ENCODE assay signal across 8 mouse cellular contexts in genomic region chr11:69366157-69366854, GRCm38 (mm10). TPM values are rescaled to one million over a fixed set of nuclear protein-coding genes. Genes with fewer than 3 reads are reported as not detected.
DNase-seq lines count a peak whose midpoint lies in the region; TF ChIP-seq lines count a peak whose summit lies in the region.

No protein-coding gene starts in this region.

- H3K4me3 ChIP-seq in cortical plate, adult 2 months (ENCODE audit: insufficient read depth, low read length), result peak overlapping the region; percentile 37
- H3K4me3 ChIP-seq in megakaryocyte, embryonic 14.5 days (replicated peaks), result peak overlapping the region; percentile 93

- H3K36me3 ChIP-seq in megakaryocyte, embryonic 14.5 days (replicated peaks; ENCODE audit: low read length), result no peaks in the 10 kb centered on the region

- H3K27me3 ChIP-seq in megakaryocyte, embryonic 14.5 days (replicated peaks), result peaks cover 79% of the 10 kb centered on the region

- DNase-seq in T-cell, adult 2 months (ENCODE audit: low spot score), result peak; percentile 94
- peak; percentile 83 to 92 for DNase-seq in gastrocnemius, adult 8-10 months (ENCODE audit: low spot score in 2 of 2)
- peak; percentile 91 for DNase-seq in hindlimb bud, embryonic 11.5 days (ENCODE audit: extremely low spot score, low read depth, low spot score)
- peak; percentile 79 to 95 for DNase-seq in left cerebral cortex, adult 8-10 months (ENCODE audit: low spot score in 2 of 2)
- peak; percentile 98 for DNase-seq in right cerebral cortex, postnatal 10 days (ENCODE audit: low spot score in 2 of 2)
- peak; percentile 95 for DNase-seq in urinary bladder, postnatal 25 days (ENCODE audit: low spot score)

- peak; percentile 62; the same call in 1 of the 2 replicates for TF ChIP-seq POLR2A in cortical plate, adult 2 months (IDR thresholded peaks at IDR 0.05; ENCODE audit: extremely low read depth, insufficient read depth, low read length)

- peaks cover 14% of the 10 kb centered on the region for H3K4me1 ChIP-seq in cortical plate, adult 2 months (ENCODE audit: control insufficient read depth, insufficient read depth, low read length)
- H3K4me1 ChIP-seq in megakaryocyte, embryonic 14.5 days, result peaks cover 43% of the 10 kb centered on the region

- TF ChIP-seq CTCF in cortical plate, adult 2 months (IDR thresholded peaks at IDR 0.05; ENCODE audit: extremely low read depth, insufficient read depth, low read length), result no peak

- H3K9me3 ChIP-seq in megakaryocyte, embryonic 14.5 days, result 0 out of 2 replicates have a peak, but pooled peaks cover 2% of the 10 kb centered on the region

- H3K27ac ChIP-seq in cortical plate, adult 2 months (ENCODE audit: insufficient read depth, low read length), result peak overlapping the region; percentile 93

RNA-seq across cellular contexts. Expression of gene Chd3, which starts 2.9 kb away (rescaled TPM):
- polyA plus RNA-seq in cortical plate, adult 2 months (2012; rRNA removed), result 242 and 274 TPM in 2 replicates
- total RNA-seq in gastrocnemius, adult 8-10 months (2022), result 1 to 10 TPM; 4.2 to 9.0 (median 5.5) TPM
- 100 to 1,000 TPM; 370 to 420 (median 387) TPM for total RNA-seq in left cerebral cortex, adult 8-10 months (2022)
- 14.5 and 29.7 TPM in 2 replicates for polyA plus RNA-seq in megakaryocyte, embryonic 14.5 days (2012; ENCODE audit: insufficient read depth, low replicate concordance)

RNA-seq across cellular contexts. Expression of gene Rnf227, which starts 26.0 kb away (rescaled TPM):
- 142 and 144 TPM in 2 replicates for polyA plus RNA-seq in cortical plate, adult 2 months (2012; rRNA removed)
- under 1 TPM in 1 of 4 experiments, not detected in 3; 0.22 TPM for total RNA-seq in gastrocnemius, adult 8-10 months (2022)
- 100 to 1,000 TPM; 160 to 180 (median 169) TPM for total RNA-seq in left cerebral cortex, adult 8-10 months (2022)
- polyA plus RNA-seq in megakaryocyte, embryonic 14.5 days (2012; ENCODE audit: insufficient read depth, low replicate concordance), result not detected in 2 replicates

RNA-seq across cellular contexts. Expression of gene Naa38, which starts 29.0 kb away (rescaled TPM):
- 215 and 222 TPM in 2 replicates for polyA plus RNA-seq in cortical plate, adult 2 months (2012; rRNA removed)
- 10 to 100 TPM; 73.2 to 78.1 (median 75.7) TPM for total RNA-seq in gastrocnemius, adult 8-10 months (2022)
- total RNA-seq in left cerebral cortex, adult 8-10 months (2022), result 100 to 1,000 TPM in 3 of 4 experiments, 10 to 100 TPM in 1; 99.9 to 140 (median 114) TPM
- 33.8 and 159 TPM in 2 replicates for polyA plus RNA-seq in megakaryocyte, embryonic 14.5 days (2012; ENCODE audit: insufficient read depth, low replicate concordance)

RNA-seq across cellular contexts. Expression of gene Cyb5d1, which starts 29.1 kb away (rescaled TPM):
- 34.3 and 35.6 TPM in 2 replicates for polyA plus RNA-seq in cortical plate, adult 2 months (2012; rRNA removed)
- total RNA-seq in gastrocnemius, adult 8-10 months (2022), result 10 to 100 TPM; 33.2 to 38.0 (median 36.7) TPM
- total RNA-seq in left cerebral cortex, adult 8-10 months (2022), result 10 to 100 TPM; 38.0 to 43.7 (median 42.5) TPM
- polyA plus RNA-seq in megakaryocyte, embryonic 14.5 days (2012; ENCODE audit: insufficient read depth, low replicate concordance), result 0.25 and 2.4 TPM in 2 replicates

RNA-seq across cellular contexts. Expression of gene Tmem88, which starts 31.7 kb away (rescaled TPM):
- polyA plus RNA-seq in cortical plate, adult 2 months (2012; rRNA removed), result 6.5 and 6.8 TPM in 2 replicates
- total RNA-seq in gastrocnemius, adult 8-10 months (2022), result 1 to 10 TPM; 4.1 to 4.6 (median 4.1) TPM
- 1 to 10 TPM; 3.3 to 4.8 (median 3.5) TPM for total RNA-seq in left cerebral cortex, adult 8-10 months (2022)
- polyA plus RNA-seq in megakaryocyte, embryonic 14.5 days (2012; ENCODE audit: insufficient read depth, low replicate concordance), result 0.35 TPM in 1 of 2 replicates, not detected in the other

Comparison
In these comparisons a context has a peak if more than half of its experiments do, and no peak if none do; other contexts are left out.
1. Peak in every context shown above with its lines: DNase-seq, H3K4me3 ChIP-seq and H3K27ac ChIP-seq.
2. RNA of gene Chd3, which starts 2.9 kb away (total RNA-seq): 370 to 420 TPM in left cerebral cortex, adult 8-10 months; 4.2 to 9.0 TPM in gastrocnemius, adult 8-10 months; every median in the first group is over 10 times any median in the second.
3. RNA of gene Rnf227, which starts 26.0 kb away (total RNA-seq): 160 to 180 TPM in left cerebral cortex, adult 8-10 months; 0.22 TPM in gastrocnemius, adult 8-10 months; every median in the first group is over 100 times any median in the second.